Mouse (Mus musculus): ENCODE data around the gene AC131692.1.

DNA sequence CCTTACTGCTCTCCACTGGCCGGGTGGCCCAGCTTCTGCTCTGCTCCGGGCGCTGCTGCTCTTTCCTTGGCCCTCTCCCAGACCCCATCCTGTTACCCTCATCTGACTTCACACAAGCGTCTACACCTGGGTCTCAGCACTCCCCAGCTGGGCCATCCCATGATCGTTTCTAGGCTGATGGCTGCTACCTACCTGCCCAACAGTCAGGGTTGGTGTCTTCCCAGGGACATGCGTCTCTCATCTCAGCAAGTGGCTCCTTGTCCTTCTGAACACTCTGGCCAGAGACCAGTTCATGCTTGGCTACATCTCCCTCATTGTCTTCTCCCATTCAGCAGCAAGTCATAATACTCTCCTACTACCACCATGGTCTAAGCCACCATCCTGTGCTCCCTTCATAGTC, 45.5 kb downstream of the AC131692.1 start:
- TF ChIP-seq GATA1 (IDR thresholded peaks at IDR 0.05; ENCODE audit: borderline replicate concordance, low read length) (no peak), FLI1 (IDR thresholded peaks at IDR 0.05; ENCODE audit: low read length) (no peak)
